Mouse (Mus musculus) gastrocnemius, postnatal 14 days (tissue): ENCODE measurements around the gene Hoxd10. TPM values are rescaled to one million over a fixed set of nuclear protein-coding genes. Genes with fewer than 3 reads are reported as not detected.

Experiments used
- DNase-seq: peaks from one replicate; pipeline ENCODE4 v3.0.0; 2021; ENCODE audit warnings: mixed read lengths
- intact Hi-C: fragments of 180-260 bp; cut with DNase I; formaldehyde crosslinking; loops from one replicate; pipeline ENCODE4 v1.15.1; 2025; ENCODE audit warnings: low total_unique reads
- total RNA-seq, 2 experiments: library from RNA; stranded (reverse); gene quantifications; 2 replicates each; pipeline ENCODE4 v1.2.3; 2021

Hoxd10 gene
- total RNA-seq, 2 experiments from 2014 or later = 4.4 to 4.5 TPM

- no peak for DNase-seq
- intact Hi-C loops = no loop called here
Measured at GRCm38 (mm10) chr2:74660421-74661375, 31.0 kb upstream of the Hoxd10 start.

- DNase-seq = no peak
Measured at GRCm38 (mm10) chr2:74661685-74662084, 30.0 kb upstream of the Hoxd10 start.

GRCm38 (mm10) chr2:74663291-74663925 lies 28.3 kb upstream of the Hoxd10 start:
- no peak for DNase-seq
- intact Hi-C loops = no loop called here

More at GRCm38 (mm10) chr2:74661685-74662084, 30.0 kb upstream of the Hoxd10 start:
- intact Hi-C loops = no loop called here

GRCm38 (mm10) chr2:74666411-74666810 lies 25.3 kb upstream of the Hoxd10 start:
- no peak for DNase-seq
- intact Hi-C loops = no loop called here

GRCm38 (mm10) chr2:74667191-74667841 lies 24.4 kb upstream of the Hoxd10 start:
- intact Hi-C loops = no loop called here
- no peak for DNase-seq

GRCm38 (mm10) chr2:74667842-74668357 lies 23.8 kb upstream of the Hoxd10 start, which contains the start of gene Hoxd13:
Hoxd13 (plus strand) TSS chr2:74668310.
- no peak for DNase-seq
- intact Hi-C loops = no loop called here

GRCm38 (mm10) chr2:74668370-74669229 lies 23.1 kb upstream of the Hoxd10 start:
- no peak for DNase-seq
- intact Hi-C loops = no loop called here

- intact Hi-C loops = no loop called here
- no peak for DNase-seq
Measured at GRCm38 (mm10) chr2:74669230-74669578, 22.5 kb upstream of the Hoxd10 start.

- intact Hi-C loops = loop anchor here (5.0 kb wide), 2 partner anchors 602 to 702 kb away; no protein-coding TSS in a partner anchor
- DNase-seq = no peak
Measured at GRCm38 (mm10) chr2:74669650-74670235, 22.0 kb upstream of the Hoxd10 start.

- no peak for DNase-seq
Measured at GRCm38 (mm10) chr2:74670632-74671188, 21.0 kb upstream of the Hoxd10 start.

GRCm38 (mm10) chr2:74671847-74672246 lies 19.9 kb upstream of the Hoxd10 start:
- no peak for DNase-seq
- intact Hi-C loops = loop anchor here (5.0 kb wide), 2 partner anchors 605 to 705 kb away; no protein-coding TSS in a partner anchor

More at GRCm38 (mm10) chr2:74670632-74671188, 21.0 kb upstream of the Hoxd10 start:
- intact Hi-C loops = loop anchor here (5.0 kb wide), 2 partner anchors 603 to 703 kb away; no protein-coding TSS in a partner anchor

GRCm38 (mm10) chr2:74672481-74673362 lies 19.0 kb upstream of the Hoxd10 start:
- no peak for DNase-seq
- intact Hi-C loops = loop anchor here (5.0 kb wide), 2 partner anchors 605 to 705 kb away; no protein-coding TSS in a partner anchor

- no peak for DNase-seq
- intact Hi-C loops = loop anchor here (5.0 kb wide), 2 partner anchors 607 to 707 kb away; no protein-coding TSS in a partner anchor
Measured at GRCm38 (mm10) chr2:74673835-74674425, 17.8 kb upstream of the Hoxd10 start.

- intact Hi-C loops = loop anchor here (5.0 kb wide), 2 partner anchors 608 to 708 kb away; no protein-coding TSS in a partner anchor
- no peak for DNase-seq
Measured at GRCm38 (mm10) chr2:74674881-74675665, 16.7 kb upstream of the Hoxd10 start, which contains the start of gene Hoxd12. Hoxd12 (plus strand) TSS chr2:74675013.

GRCm38 (mm10) chr2:74675666-74676282 lies 15.9 kb upstream of the Hoxd10 start:
- intact Hi-C loops = no loop called here
- no peak for DNase-seq
